Mouse (Mus musculus) thymus, adult 2 months (tissue): ENCODE data around the gene Cdk5rap2.

Experiments
- CTCF ChIP-seq: fragments of 200-500 bp; IDR thresholded peaks from 2 replicates; pipeline ENCODE4 v1.5.1; 2012; ENCODE audit warnings: mild to moderate bottlenecking, control low read depth, low read length, moderate library complexity, borderline replicate concordance; ENCODE audit not compliant: control insufficient read depth, poor library complexity, insufficient read depth; ENCODE audit errors: extremely low read depth
- POLR2A ChIP-seq: fragments of 200-500 bp; IDR thresholded peaks from 2 replicates; pipeline ENCODE4 v1.6.1; 2012; ENCODE audit warnings: mild to moderate bottlenecking, low read length, control low read depth, moderate library complexity; ENCODE audit not compliant: control insufficient read depth, poor library complexity, insufficient read depth; ENCODE audit errors: extremely low read depth

GRCm38 (mm10) chr4:70303870-70304269 lies 106.4 kb downstream of the Cdk5rap2 start:
- TF ChIP-seq POLR2A, result no peak
- TF ChIP-seq CTCF, result no peak
